Comparison of ENCODE assay signal across 23 mouse cellular contexts in the genomic region with DNA sequence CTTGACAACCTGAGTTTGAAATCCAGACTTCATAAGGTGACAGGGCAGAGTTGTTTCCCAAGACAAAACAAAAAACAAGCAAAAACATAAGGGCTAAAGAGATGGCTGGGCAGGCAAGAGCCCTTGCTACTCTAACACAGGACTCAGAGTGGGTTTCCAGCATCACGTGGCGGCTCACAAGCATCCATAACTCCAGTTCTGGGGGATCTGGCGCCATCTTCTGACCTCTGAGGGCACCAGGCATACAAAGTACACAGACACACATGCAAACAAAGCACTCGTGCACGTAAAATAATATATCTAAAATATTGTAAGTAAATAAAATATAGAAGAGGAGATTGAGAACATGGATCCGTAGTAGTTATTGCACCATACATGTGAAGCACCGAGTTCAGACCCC. TPM values are rescaled to one million over a fixed set of nuclear protein-coding genes. Genes with fewer than 3 reads are reported as not detected.
"Had no signal": no experiment of that assay in that cellular context is flagged by ENCODE, and none has a peak within 500 bp of the region (broad histone marks: within the 10 kb centered on the region; RNA-seq: fewer than 3 reads in every experiment).

No protein-coding gene starts in this region.

- H3K27me3 ChIP-seq: limb, embryonic 12.5 days; limb, embryonic 15.5 days; midbrain, embryonic 13.5 days; neural tube, embryonic 13.5 days had no signal

- H3K4me3 ChIP-seq: left cerebral cortex, adult 2 months; limb, embryonic 12.5 days; limb, embryonic 15.5 days; midbrain, embryonic 13.5 days; myocyte; neural tube, embryonic 13.5 days had no signal

- H3K9ac ChIP-seq: limb, embryonic 12.5 days; limb, embryonic 15.5 days; liver, embryonic 14.5 days; liver, postnatal 0 days; lung, embryonic 14.5 days; midbrain, embryonic 13.5 days; neural tube, embryonic 13.5 days had no signal

- H3K4me1 ChIP-seq: limb, embryonic 12.5 days; limb, embryonic 15.5 days; midbrain, embryonic 13.5 days; neural tube, embryonic 13.5 days had no signal

- H3K4me2 ChIP-seq: limb, embryonic 12.5 days; limb, embryonic 15.5 days; liver, embryonic 11.5 days; lung, embryonic 14.5 days; midbrain, embryonic 13.5 days; neural tube, embryonic 13.5 days had no signal

- H3K36me3 ChIP-seq: limb, embryonic 12.5 days; limb, embryonic 15.5 days; midbrain, embryonic 13.5 days; neural tube, embryonic 13.5 days had no signal

- H3K9me3 ChIP-seq: limb, embryonic 12.5 days; limb, embryonic 15.5 days; neural tube, embryonic 13.5 days had no signal

- H3K27ac ChIP-seq: left cerebral cortex, adult 2 months; limb, embryonic 12.5 days; limb, embryonic 15.5 days; liver, embryonic 14.5 days; macrophage; midbrain, embryonic 13.5 days; neural tube, embryonic 13.5 days had no signal

- DNase-seq: kidney, postnatal 10 days; kidney, postnatal 36 days; layer of hippocampus, postnatal 36 days; liver, postnatal 0 days; lung, embryonic 14.5 days; right cerebral cortex, postnatal 4 days; thymus, adult 18-20 months; thymus, postnatal 36 days had no signal

- ATAC-seq: intestine, postnatal 0 days; liver, postnatal 0 days; lung, postnatal 0 days; midbrain, embryonic 13.5 days; midbrain, embryonic 16.5 days had no signal

RNA-seq across cellular contexts. Expression of gene Barhl2, which starts 31.9 kb away (rescaled TPM):
- polyA plus RNA-seq: intestine, postnatal 0 days; kidney, embryonic 14.5 days; limb, embryonic 12.5 days; limb, embryonic 15.5 days; liver, embryonic 11.5 days; liver, postnatal 0 days; lung, embryonic 14.5 days; lung, postnatal 0 days; macrophage; myocyte; stomach, embryonic 14.5 days; urinary bladder, adult 2 months had no signal
